Mouse (Mus musculus) midbrain, embryonic 16.5 days (tissue): ENCODE measurements around the gene Pprc1. TPM values are rescaled to one million over a fixed set of nuclear protein-coding genes. Genes with fewer than 3 reads are reported as not detected.
A peak's percentile ranks its signal among the peaks of the same experiment; 100 is the strongest.

Experiments used
- ATAC-seq: fragments of 200-750 bp; cut with Nextera tagmentation; 2 replicates; pipeline ENCODE4 v1.8.0; 2017; ENCODE audit warnings: moderate TSS enrichment
- H3K27ac ChIP-seq: fragments of 300-500 bp; sonication (generic); 2 replicates; pipeline ENCODE4 v1.5.1; 2014; ENCODE audit warnings: mild to moderate bottlenecking, low read length, mixed read lengths
- H3K27me3 ChIP-seq: fragments of 300-500 bp; sonication (generic); 2 replicates; pipeline ENCODE4 v1.6.1; 2014; ENCODE audit warnings: low read depth, low read length, mixed read lengths; ENCODE audit not compliant: control insufficient read depth, insufficient read depth
- H3K36me3 ChIP-seq: fragments of 300-500 bp; sonication (generic); 2 replicates; pipeline ENCODE4 v1.6.1; 2014; ENCODE audit warnings: mild to moderate bottlenecking, low read length, moderate library complexity, mixed read lengths; ENCODE audit not compliant: control insufficient read depth, insufficient read depth
- H3K4me1 ChIP-seq: fragments of 300-500 bp; sonication (generic); 2 replicates; pipeline ENCODE4 v1.6.1; 2014; ENCODE audit warnings: mild to moderate bottlenecking, low read length, mixed read lengths; ENCODE audit not compliant: control insufficient read depth, insufficient read depth
- H3K4me2 ChIP-seq: fragments of 300-500 bp; sonication (generic); 2 replicates; pipeline ENCODE4 v1.6.1; 2014; ENCODE audit warnings: mild to moderate bottlenecking, low read length, mixed read lengths
- H3K4me3 ChIP-seq: fragments of 300-500 bp; sonication (generic); 2 replicates; pipeline ENCODE4 v1.5.1; 2014; ENCODE audit warnings: low read depth, mild to moderate bottlenecking, low read length, moderate library complexity, mixed read lengths
- H3K9ac ChIP-seq: fragments of 300-500 bp; sonication (generic); 2 replicates; pipeline ENCODE4 v1.6.1; 2014; ENCODE audit warnings: low read depth, low read length, mixed read lengths
- H3K9me3 ChIP-seq: fragments of 300-500 bp; sonication (generic); replicated peaks from 2 replicates; pipeline ENCODE4 v1.6.1; 2014; ENCODE audit warnings: mild to moderate bottlenecking, low read length, mixed read lengths; ENCODE audit not compliant: control insufficient read depth, poor library complexity, severe bottlenecking
- WGBS: fragments of 180-500 bp; shearing (Covaris S2); extraction: QIAGEN DNeasy Blood & Tissue Kit; methylation state at CpG from one replicate; pipeline ENCODE4 v1.1.7; 2014; 5-methylcytosine and 5-hydroxymethylcytosine counted together
- polyA plus RNA-seq: library from polyadenylated mRNA; unstranded; fragments of >200 nt; fragmentation: Nextera tagmentation; extraction: Ambion mirVana; gene quantifications from 2 replicates; pipeline ENCODE4 v1.2.1, GENCODE M21; 2015

Gene Pprc1
- polyA plus RNA-seq, 1 experiment from 2014 or later = 19.9 TPM

DNA sequence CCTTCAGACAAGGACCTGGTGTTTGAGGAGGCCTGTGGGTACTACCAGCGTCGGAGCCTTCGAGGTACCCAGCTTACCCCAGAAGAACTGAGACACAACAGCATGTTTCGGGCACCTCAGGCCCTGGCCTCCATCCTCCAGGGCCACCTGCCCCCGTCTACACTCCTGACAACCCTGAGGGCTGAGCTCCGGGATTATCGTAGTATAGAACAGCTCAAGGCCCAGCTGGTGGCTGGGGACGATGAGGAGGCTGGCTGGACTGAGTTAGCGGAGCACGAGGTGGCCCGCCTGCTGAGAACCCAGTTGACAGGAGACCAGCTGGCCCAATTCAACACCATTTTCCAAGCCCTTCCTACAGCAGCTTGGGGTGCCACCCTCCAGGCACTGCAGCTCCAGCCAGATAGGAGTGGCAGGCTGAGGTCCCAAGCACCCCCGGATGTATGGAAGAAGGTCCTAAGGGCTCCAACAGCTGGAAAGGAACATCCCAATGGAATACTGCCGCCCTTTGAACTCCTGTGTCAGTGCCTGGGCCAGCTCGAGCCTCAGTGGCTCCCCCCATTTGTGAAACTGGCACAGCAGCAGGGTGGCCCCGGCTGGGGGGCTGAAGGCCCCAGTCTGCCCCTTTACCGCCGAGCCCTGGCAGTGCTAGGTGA lies 39.7 kb upstream of the Pprc1 start:
- Histone ChIP-seq H3K4me2 (no peak overlapping the region), H3K27ac (no peak overlapping the region), H3K9ac (no peak overlapping the region), H3K36me3 (no peaks in the 10 kb centered on the region), H3K27me3 (peaks cover 10% of the 10 kb centered on the region), H3K9me3 (no peaks in the 10 kb centered on the region; the same call in 1 of the 2 replicates), H3K4me1 (peaks cover 11% of the 10 kb centered on the region; the same call in 1 of the 2 replicates), H3K4me3 (no peak overlapping the region)
- ATAC-seq = peak; percentile 21; the same call in 1 of the 2 replicates
- 69% methylated on average over 17 of the region's 17 CpGs for WGBS

DNA sequence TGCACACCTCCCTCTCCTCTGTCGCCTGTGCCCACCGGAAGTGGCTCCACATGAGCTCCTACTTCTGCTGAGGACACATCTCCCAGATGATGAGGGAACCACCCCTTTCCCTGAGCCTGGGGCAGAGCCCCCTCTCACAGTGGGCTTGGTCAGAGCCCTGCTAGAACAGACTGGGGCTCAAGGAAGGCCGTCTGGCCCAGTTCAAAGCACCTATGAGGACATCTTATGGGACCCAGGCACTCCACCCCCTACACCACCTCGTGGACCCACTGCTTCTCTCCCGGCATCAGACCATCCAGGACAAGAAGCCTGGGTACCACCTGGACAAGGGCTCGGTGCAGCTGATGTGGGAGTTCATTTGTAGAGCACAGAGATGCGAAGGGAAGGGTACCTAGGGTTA lies 39.0 kb upstream of the Pprc1 start:
- 90% methylated on average over 7 of the region's 7 CpGs for WGBS
- no peaks in the 10 kb centered on the region for H3K36me3 ChIP-seq
- ATAC-seq = no peak
- no peak overlapping the region for H3K9ac ChIP-seq
- no peak overlapping the region for H3K4me2 ChIP-seq
- H3K27me3 ChIP-seq = peaks cover 10% of the 10 kb centered on the region
- H3K27ac ChIP-seq = no peak overlapping the region
- H3K9me3 ChIP-seq = no peaks in the 10 kb centered on the region; the same call in 1 of the 2 replicates
- H3K4me1 ChIP-seq = peaks cover 11% of the 10 kb centered on the region; the same call in 1 of the 2 replicates
- H3K4me3 ChIP-seq = no peak overlapping the region

DNA sequence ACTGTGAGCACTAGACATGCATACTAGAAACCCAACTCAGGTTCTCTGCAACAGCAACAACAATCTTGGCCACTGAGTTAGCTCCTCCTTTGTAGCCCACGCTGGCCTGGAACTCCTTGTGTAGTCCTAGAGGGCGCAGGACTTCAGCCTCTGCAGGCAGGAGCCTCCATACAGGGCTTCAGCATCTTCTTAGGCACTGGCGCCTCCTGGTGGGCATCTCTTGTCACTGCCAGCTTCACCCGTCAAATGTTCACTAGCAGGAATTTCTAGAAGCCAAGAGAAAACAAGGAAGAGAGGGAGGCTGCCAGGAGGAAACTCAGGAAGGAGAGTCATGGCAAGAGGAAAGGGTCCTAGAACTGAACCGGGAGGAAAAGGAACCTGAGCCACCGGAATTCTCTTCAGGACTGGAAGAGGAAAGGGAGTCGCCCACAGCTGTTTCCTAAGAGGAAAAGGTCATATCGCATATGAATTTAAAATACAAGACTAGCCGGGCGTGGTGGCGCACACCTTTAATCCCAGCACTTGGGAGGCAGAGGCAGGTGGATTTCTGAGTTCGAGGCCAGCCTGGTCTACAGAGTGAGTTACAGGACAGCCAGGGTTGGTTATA lies 30.0 kb upstream of the Pprc1 start:
- H3K36me3 ChIP-seq = no peaks in the 10 kb centered on the region
- no peak overlapping the region for H3K4me2 ChIP-seq
- no peak overlapping the region for H3K9ac ChIP-seq
- WGBS = 43% methylated on average over 12 of the region's 12 CpGs
- H3K27me3 ChIP-seq = no peaks in the 10 kb centered on the region
- no peaks in the 10 kb centered on the region for H3K4me1 ChIP-seq
- peak; percentile 68; the same call in 1 of the 2 replicates for ATAC-seq
- H3K27ac ChIP-seq = no peak overlapping the region
- H3K4me3 ChIP-seq = no peak overlapping the region
- H3K9me3 ChIP-seq = no peaks in the 10 kb centered on the region

DNA sequence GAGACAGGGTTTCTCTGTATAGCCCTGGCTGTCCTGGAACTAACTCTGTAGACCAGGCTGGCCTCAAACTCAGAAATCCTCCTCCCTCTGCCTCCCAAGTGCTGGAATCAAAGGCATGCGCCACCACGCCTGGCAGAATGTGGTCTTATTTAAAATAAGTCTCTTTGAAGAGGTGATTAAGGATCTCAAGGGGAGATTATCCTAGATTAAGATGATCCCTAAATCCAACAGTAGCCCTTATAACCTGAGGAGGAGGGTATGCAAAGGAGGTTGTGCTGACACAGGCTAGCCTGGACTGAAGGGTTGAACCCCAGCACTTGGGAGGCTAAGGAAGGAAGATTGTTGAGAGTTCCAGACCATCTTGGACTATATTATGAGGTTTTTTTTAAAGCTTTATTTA lies 28.7 kb upstream of the Pprc1 start:
- WGBS = 49% methylated on average over 2 of the region's 2 CpGs
- H3K27me3 ChIP-seq = no peaks in the 10 kb centered on the region
- no peak for ATAC-seq
- no peak overlapping the region for H3K4me3 ChIP-seq
- H3K27ac ChIP-seq = no peak overlapping the region
- no peaks in the 10 kb centered on the region for H3K9me3 ChIP-seq
- H3K36me3 ChIP-seq = no peaks in the 10 kb centered on the region
- H3K4me1 ChIP-seq = no peaks in the 10 kb centered on the region
- no peak overlapping the region for H3K9ac ChIP-seq
- no peak overlapping the region for H3K4me2 ChIP-seq

DNA sequence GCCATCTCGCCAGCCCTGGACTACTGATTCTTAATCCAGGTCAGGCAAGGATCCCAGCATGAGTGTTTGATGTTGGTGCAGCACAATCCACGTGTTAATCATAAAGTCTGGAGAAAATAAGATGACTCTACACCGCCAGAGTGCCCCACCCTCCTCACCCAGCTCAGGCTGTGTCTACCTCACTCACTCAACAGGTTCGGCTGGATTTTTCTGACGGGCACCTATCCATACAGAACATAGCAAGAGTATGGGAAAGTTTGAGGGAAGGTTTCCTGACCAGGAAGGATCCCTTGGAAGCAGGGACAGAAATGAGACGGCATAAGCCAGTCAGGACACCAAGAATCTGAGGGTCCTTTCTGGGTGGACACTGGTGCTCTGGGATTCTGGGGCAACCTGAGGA lies 19.7 kb upstream of the Pprc1 start:
- Histone ChIP-seq H3K27ac (no peak overlapping the region), H3K4me1 (no peaks in the 10 kb centered on the region), H3K9me3 (no peaks in the 10 kb centered on the region), H3K36me3 (no peaks in the 10 kb centered on the region), H3K4me2 (no peak overlapping the region), H3K4me3 (no peak overlapping the region), H3K9ac (no peak overlapping the region), H3K27me3 (no peaks in the 10 kb centered on the region)
- no peak for ATAC-seq
- 82% methylated on average over 6 of the region's 6 CpGs for WGBS

DNA sequence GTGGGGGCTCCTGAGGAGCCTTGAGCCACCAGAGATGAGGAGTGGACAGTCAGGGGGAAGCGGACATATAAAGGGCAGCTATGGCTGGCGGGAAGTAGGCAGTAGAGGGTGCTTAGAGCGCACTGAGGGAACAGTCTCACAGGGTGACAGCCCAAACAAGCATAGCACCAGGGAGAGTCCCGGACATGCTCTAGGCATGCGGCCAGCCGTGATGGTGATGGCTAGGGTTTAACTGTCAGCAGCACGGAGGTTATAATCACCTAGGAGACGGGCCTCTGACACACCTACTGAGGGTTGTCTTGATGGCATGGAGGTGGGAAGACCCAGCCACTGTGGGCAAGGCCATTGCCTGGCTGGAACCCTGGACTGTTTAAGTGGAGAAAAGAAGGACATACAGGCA lies 18.1 kb upstream of the Pprc1 start:
- H3K36me3 ChIP-seq = 0 out of 2 replicates have a peak, but pooled peaks cover 2% of the 10 kb centered on the region
- no peaks in the 10 kb centered on the region for H3K27me3 ChIP-seq
- no peaks in the 10 kb centered on the region for H3K9me3 ChIP-seq
- no peaks in the 10 kb centered on the region for H3K4me1 ChIP-seq
- no peak overlapping the region for H3K4me2 ChIP-seq
- H3K4me3 ChIP-seq = no peak overlapping the region
- H3K27ac ChIP-seq = no peak overlapping the region
- 54% methylated on average over 8 of the region's 8 CpGs for WGBS
- ATAC-seq = no peak
- no peak overlapping the region for H3K9ac ChIP-seq

DNA sequence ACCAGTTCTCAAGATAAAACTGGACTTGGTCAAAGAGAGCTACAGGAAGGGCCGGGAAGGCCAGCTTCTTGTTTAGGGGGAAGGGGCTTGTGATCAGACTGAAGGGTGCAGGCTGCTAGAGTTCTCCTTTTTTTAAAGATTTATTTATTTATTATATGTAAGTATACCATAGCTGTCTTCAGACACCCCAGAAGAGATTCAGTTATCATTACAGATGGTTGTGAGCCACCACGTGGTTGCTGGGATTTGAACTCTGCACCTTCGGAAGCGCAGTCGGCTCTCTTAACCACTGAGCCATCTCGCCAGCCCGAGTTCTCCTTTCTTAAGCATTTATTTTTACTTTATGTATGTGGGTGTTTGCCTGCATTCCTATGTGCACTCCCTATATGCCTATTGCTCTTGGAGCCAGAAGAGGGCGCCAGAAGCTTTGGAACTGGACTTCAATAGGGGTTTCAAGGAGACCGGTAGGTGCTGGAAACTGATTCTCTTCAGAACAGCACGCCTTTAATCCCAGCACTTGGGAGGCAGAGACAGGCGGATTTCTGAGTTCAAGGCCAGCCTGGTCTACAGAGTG lies 15.9 kb upstream of the Pprc1 start:
- no peak for ATAC-seq
- H3K4me2 ChIP-seq = no peak overlapping the region
- H3K27me3 ChIP-seq = no peaks in the 10 kb centered on the region
- 74% methylated on average over 11 of the region's 11 CpGs for WGBS
- no peak overlapping the region for H3K4me3 ChIP-seq
- no peak overlapping the region for H3K9ac ChIP-seq
- H3K4me1 ChIP-seq = no peaks in the 10 kb centered on the region
- H3K36me3 ChIP-seq = peaks cover 24% of the 10 kb centered on the region
- no peak overlapping the region for H3K27ac ChIP-seq
- H3K9me3 ChIP-seq = no peaks in the 10 kb centered on the region

DNA sequence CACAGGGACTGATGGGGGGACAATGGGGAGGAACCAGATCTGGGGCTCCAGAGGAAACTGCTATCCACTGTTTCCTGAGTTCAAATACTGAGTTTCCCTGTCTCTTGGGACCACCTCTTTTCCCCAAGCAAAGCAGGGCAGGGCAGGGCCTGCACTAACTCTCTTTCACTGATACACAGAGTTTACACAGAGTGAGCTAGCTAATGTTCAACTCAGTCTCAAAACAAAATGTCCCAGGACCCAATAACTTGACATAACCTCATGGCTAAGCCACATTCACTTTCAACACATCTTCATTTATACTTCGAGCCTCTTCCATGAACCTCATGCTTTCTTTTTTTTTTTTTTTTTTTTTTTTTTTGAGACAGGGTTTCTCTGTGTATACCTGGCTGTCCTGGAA lies 15.0 kb upstream of the Pprc1 start:
- Histone ChIP-seq H3K4me1 (no peaks in the 10 kb centered on the region), H3K4me3 (no peak overlapping the region), H3K4me2 (no peak overlapping the region), H3K27ac (no peak overlapping the region), H3K36me3 (peaks cover 32% of the 10 kb centered on the region), H3K9ac (no peak overlapping the region), H3K9me3 (no peaks in the 10 kb centered on the region), H3K27me3 (no peaks in the 10 kb centered on the region)
- ATAC-seq = no peak
- WGBS = 100% methylated on average over 1 of the region's 1 CpGs
